Mouse (Mus musculus) thymus, adult 2 months (tissue): ENCODE results near the gene Tmem87b. TPM values are rescaled to one million over a fixed set of nuclear protein-coding genes. Genes with fewer than 3 reads are reported as not detected.

ENCODE experiments used
- DNase-seq: peaks from one replicate; pipeline ENCODE4 v3.0.0; 2021
- H3K27ac ChIP-seq: fragments of 200-500 bp; 2 replicates; pipeline ENCODE4 v1.5.1; 2012; ENCODE audit warnings: low read length, control low read depth; ENCODE audit not compliant: control insufficient read depth, insufficient read depth
- H3K27me3 ChIP-seq: fragments of 200-500 bp; 2 replicates; pipeline ENCODE4 v1.6.1; 2012; ENCODE audit warnings: mild to moderate bottlenecking, low read length, moderate library complexity, mixed read lengths; ENCODE audit not compliant: control insufficient read depth, insufficient read depth
- H3K36me3 ChIP-seq: fragments of 200-500 bp; 2 replicates; pipeline ENCODE4 v1.6.1; 2012; ENCODE audit warnings: mild to moderate bottlenecking, low read length, moderate library complexity; ENCODE audit not compliant: control insufficient read depth, insufficient read depth
- H3K4me1 ChIP-seq: fragments of 200-500 bp; replicated peaks from 2 replicates; pipeline ENCODE4 v1.6.1; 2012; ENCODE audit warnings: low read length; ENCODE audit not compliant: control insufficient read depth, insufficient read depth
- H3K4me3 ChIP-seq: fragments of 200-500 bp; 2 replicates; pipeline ENCODE4 v1.5.1; 2012; ENCODE audit warnings: mild to moderate bottlenecking, low read length, control low read depth, moderate library complexity; ENCODE audit not compliant: control insufficient read depth, insufficient read depth
- CTCF ChIP-seq: fragments of 200-500 bp; IDR thresholded peaks from 2 replicates; pipeline ENCODE4 v1.5.1; 2012; ENCODE audit warnings: mild to moderate bottlenecking, control low read depth, low read length, moderate library complexity, borderline replicate concordance; ENCODE audit not compliant: control insufficient read depth, poor library complexity, insufficient read depth; ENCODE audit errors: extremely low read depth
- POLR2A ChIP-seq: fragments of 200-500 bp; IDR thresholded peaks from 2 replicates; pipeline ENCODE4 v1.6.1; 2012; ENCODE audit warnings: mild to moderate bottlenecking, low read length, control low read depth, moderate library complexity; ENCODE audit not compliant: control insufficient read depth, poor library complexity, insufficient read depth; ENCODE audit errors: extremely low read depth
- WGBS: fragments of 180-500 bp; shearing (Covaris S2); methylation state at CpG from one replicate; pipeline ENCODE4 v1.1.7; 2018; 5-methylcytosine and 5-hydroxymethylcytosine counted together
- polyA plus RNA-seq: library from polyadenylated mRNA; depleted of rRNA; stranded (reverse); fragments of >200 nt; gene quantifications from 2 replicates; pipeline ENCODE4 v1.2.3, GENCODE M21; 2012

The Tmem87b gene
- polyA plus RNA-seq, 1 experiment, result 18.3 TPM

DNA sequence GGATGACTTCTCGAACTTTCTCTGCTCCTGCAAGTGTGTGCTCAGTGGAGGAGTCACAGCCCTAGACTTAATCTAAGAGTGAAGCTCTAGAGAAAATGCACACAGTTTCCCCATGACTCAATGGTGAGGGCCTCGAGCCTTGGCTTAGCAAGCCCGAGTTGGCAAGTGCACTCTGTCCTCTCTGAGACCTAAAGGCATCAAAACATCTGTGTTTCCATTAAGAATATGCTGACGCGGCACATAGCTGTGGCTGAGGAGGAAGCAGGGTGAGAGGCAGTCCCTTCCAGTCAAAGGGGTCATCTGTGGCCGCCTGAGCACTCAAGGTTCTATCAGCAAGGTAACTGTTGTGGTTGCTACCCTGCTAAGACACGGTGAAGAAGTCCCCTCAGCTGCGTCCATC lies 53.7 kb downstream of the Tmem87b start:
- 70% methylated on average over 8 of the region's 8 CpGs for WGBS
- TF ChIP-seq POLR2A (no peak), CTCF (no peak)
- no peaks in the 10 kb centered on the region for H3K36me3 ChIP-seq
- H3K27ac ChIP-seq, result no peak overlapping the region
- H3K27me3 ChIP-seq, result no peaks in the 10 kb centered on the region
- no peaks in the 10 kb centered on the region for H3K4me1 ChIP-seq
- no peak for DNase-seq
- H3K4me3 ChIP-seq, result no peak overlapping the region

DNA sequence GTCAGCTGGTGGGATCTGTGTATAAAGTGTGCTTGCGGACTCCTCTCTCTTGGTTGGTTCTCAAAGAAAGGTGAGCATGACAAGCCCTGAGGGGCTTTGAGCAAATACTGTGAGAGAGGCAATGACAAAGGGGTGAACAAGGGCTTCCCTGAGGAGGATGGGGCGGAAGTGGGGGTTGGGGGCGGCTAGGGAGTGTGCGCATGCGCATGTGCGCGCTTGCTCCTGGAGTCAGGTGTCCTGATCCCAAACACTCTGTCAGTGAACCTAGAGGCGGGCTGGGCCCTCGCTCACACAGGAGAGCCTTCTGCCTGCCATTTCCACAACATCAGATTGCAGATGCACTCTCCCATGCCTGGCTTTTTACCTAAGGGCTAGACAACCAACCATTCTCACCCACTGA lies 54.3 kb downstream of the Tmem87b start:
- DNase-seq, result no peak
- H3K4me1 ChIP-seq, result no peaks in the 10 kb centered on the region
- WGBS, result 95% methylated on average over 9 of the region's 9 CpGs
- H3K4me3 ChIP-seq, result no peak overlapping the region
- TF ChIP-seq CTCF (no peak), POLR2A (no peak)
- H3K27me3 ChIP-seq, result no peaks in the 10 kb centered on the region
- no peaks in the 10 kb centered on the region for H3K36me3 ChIP-seq
- H3K27ac ChIP-seq, result no peak overlapping the region

DNA sequence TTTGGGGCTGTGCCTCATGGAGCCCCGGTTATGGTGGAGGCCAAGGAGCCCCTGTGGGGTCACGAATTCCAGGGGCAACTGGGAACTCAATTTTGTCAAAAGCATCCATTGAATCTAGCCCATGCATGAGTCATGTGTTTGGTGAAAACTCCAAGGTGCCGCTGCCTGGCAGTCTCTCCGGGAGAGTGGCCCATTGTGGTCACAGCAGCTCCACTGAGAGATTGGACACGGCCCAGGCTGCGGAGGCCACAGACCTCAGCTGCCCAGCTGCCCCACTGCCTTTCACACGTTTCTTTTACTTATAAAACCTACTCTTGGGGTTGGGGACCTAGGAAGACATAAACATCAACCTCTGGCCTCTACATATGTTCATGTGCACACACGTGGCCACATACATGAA lies 57.6 kb downstream of the Tmem87b start:
- no peak for DNase-seq
- H3K27me3 ChIP-seq, result no peaks in the 10 kb centered on the region
- H3K27ac ChIP-seq, result no peak overlapping the region
- 82% methylated on average over 8 of the region's 8 CpGs for WGBS
- no peak overlapping the region for H3K4me3 ChIP-seq
- TF ChIP-seq POLR2A, result no peak
- no peaks in the 10 kb centered on the region for H3K36me3 ChIP-seq
- H3K4me1 ChIP-seq, result no peaks in the 10 kb centered on the region

DNA sequence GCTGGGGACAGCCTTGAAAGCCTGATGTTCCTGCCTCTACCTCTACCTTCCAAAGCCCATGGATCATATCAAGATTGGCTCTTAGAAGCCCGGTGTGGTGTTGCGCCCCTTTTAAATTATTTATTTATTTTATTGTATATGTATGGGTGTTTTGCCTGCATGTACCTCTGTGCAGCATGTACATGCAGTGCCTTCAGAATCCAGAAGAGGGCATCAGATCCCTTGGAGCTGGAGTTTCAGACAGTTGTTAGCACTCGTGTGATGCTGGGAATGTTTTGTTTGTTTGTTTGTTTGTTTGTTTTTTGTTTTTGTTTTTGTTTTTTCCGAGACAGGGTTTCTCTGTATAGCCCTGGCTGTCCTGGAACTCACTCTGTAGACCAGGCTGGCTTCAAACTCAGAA lies 63.3 kb downstream of the Tmem87b start:
- 70% methylated on average over 4 of the region's 4 CpGs for WGBS
- H3K36me3 ChIP-seq, result no peaks in the 10 kb centered on the region
- peak; percentile 46 for DNase-seq
- H3K4me3 ChIP-seq, result no peak overlapping the region
- no peaks in the 10 kb centered on the region for H3K4me1 ChIP-seq
- H3K27ac ChIP-seq, result no peak overlapping the region
- H3K27me3 ChIP-seq, result no peaks in the 10 kb centered on the region
- no peak for TF ChIP-seq POLR2A
- no peak for TF ChIP-seq CTCF

DNA sequence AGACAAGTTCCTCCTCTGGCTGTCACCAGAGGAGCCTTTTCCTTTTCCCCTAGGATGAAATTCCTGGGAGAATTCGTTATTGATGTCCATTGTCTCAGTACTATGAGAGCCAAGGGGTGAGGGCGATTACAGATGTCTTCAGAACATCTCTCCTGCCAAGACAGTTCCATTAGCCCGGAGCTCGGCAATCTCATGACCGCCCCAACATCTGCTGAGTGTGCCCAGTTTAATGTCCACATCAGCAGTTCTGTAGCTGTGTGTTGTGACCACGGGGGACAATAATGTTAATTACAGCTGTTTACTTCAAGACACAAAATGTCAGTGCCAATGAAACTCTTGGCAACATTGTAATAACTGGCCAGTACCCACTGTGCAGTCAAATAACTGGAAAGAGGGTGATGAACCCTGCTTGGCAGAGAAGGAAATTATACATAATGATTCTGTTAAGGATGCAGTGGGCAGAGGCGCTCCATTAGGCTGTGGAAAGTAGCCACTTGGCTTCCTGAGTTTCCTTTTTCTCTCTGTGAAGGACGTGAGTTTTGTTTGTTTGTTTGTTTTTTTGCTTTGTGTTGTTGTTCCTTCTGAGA lies 67.4 kb downstream of the Tmem87b start:
- no peak for TF ChIP-seq POLR2A
- no peak for TF ChIP-seq CTCF
- H3K27me3 ChIP-seq, result no peaks in the 10 kb centered on the region
- peaks cover 3% of the 10 kb centered on the region; the same call in 1 of the 2 replicates for H3K4me1 ChIP-seq
- no peaks in the 10 kb centered on the region for H3K36me3 ChIP-seq
- 89% methylated on average over 8 of the region's 8 CpGs for WGBS
- H3K27ac ChIP-seq, result no peak overlapping the region
- no peak for DNase-seq
- no peak overlapping the region for H3K4me3 ChIP-seq

DNA sequence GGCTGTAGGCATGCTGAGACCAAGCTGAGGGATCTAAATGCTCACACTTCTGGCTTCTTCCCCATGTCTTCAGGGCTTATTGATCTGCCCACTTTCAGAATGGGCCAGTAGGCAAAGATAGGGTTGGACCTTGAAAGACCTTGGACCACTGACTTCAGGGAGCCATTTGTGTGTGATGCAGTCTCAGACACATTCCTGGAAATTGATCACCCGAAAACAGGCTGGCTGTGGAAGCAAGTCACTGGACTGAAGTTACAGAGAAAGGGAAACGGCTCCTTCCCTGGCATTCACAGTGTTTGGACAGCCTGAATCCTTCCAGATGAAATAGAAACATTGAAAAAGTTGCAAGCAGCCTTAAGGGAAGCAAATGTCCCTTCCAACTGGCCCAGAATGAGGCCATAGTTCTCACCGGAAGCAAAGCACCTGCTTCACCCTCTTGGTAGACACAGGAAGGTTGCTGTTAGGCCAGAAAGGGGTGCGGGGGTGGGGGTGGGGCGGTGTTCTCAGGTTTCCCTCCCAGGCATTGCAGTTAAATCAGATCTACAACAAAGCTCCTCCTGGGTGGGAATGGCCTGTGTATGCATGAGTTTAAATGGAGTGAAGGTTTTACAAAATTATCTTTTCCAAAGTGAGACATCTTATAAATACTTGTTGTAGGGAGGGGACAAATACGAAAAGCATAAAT lies 70.1 kb downstream of the Tmem87b start:
- Histone ChIP-seq H3K27me3 (no peaks in the 10 kb centered on the region; the same call in 1 of the 2 replicates), H3K27ac (no peak overlapping the region), H3K36me3 (no peaks in the 10 kb centered on the region), H3K4me3 (no peak overlapping the region), H3K4me1 (peaks cover 8% of the 10 kb centered on the region)
- 83% methylated on average over 6 of the region's 6 CpGs for WGBS
- no peak for DNase-seq
- TF ChIP-seq CTCF (no peak), POLR2A (no peak)
